Mouse (Mus musculus): ENCODE data around the gene Zfp566.
"Not testable (repeated sequence)": the region's sequence is repeated elsewhere in the genome, so short reads cannot be mapped to it uniquely, and the experiment has no call there.

Zfp566 gene

DNA sequence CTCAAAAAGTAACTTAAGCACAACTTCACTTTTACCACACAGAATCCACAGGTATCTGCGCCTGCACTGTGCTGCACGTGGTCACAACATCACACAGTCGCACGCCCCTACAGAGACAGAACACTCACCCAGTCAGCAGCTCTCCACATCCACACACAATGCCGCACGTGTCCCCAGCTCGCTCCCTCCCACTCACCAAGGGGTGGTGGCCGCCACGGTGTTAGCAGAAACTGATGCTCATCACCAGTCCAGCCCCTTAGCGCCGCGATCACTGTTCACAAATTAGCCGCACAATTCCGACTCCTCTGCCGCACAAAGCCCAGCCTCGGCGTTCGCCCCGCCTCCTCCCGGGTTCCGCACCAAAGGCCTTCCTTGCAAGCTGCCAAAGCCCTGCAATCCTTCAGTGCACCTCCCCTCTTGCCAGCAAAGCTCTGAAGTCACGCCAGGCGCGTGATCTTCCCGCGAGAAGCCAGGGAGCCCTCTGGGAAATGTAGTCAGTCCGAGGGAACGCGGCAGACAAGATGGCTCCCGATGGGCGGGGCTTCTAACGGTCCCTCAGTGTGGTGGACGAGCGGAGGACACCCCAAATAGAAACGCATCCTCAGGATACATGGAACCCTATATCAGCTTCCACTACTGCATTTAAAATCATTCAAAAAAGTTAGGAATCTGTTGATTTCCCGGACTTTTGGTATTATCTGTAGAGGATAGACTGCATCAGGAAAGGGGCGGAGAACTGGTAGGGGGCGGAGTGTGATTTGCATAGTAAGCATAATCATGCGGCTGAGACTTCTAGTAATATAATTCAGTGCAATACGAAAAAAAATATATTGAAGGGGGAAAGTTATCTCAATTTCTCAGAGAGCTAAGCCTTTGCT lies at the start of gene Zfp566, which contains the start of gene Gm26920:
TSS of gene Zfp566 (minus strand) at position 436 of the 878 bp plus-strand sequence.
TSS of gene Gm26920 (minus strand) at position 319 of the 878 bp plus-strand sequence.
- DNase-seq (ENCODE audit: low spot score) = peak; percentile 96

DNA sequence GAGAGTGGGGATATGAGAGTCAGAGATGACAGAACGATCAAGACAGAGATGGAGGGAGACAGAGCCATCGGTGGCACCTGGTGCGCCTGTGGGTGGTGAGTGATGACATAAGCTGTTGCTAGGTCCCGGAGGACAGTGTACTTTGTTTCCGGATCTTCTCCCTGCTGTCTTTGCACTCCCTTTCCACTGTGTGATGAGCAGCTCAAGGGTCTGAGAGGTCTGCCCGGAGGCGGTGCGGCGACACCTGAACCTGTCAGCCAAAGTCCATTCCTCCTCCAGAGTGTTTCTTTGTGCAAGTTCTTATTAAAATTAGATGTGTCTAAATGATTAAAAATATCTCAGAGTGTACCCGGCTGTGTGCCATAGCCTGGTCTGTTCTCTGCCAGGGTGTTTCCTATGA lies 46.5 kb upstream of the Zfp566 start:
- no peak for DNase-seq (ENCODE audit: low spot score)

DNA sequence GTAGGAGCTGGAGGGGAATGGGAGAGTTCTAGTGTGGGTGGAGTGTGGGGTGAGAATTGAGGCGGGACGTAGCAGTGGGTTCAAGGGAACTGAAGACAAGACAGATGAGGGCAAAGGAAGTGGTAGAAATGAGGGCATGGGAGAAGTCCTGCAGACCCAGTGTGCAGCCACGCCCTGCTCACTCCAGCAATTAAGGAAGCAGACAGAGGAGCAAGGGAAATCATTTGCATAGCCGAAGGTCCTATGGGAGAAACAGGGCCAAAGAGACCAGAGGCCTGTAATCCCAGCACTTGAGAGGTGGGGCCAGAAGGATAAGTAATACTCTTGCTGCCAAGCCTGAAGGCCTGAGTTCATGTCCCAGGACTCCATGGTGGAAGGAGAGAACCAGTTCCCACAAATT lies 42.1 kb upstream of the Zfp566 start:
- no peak for DNase-seq (ENCODE audit: low spot score)

DNA sequence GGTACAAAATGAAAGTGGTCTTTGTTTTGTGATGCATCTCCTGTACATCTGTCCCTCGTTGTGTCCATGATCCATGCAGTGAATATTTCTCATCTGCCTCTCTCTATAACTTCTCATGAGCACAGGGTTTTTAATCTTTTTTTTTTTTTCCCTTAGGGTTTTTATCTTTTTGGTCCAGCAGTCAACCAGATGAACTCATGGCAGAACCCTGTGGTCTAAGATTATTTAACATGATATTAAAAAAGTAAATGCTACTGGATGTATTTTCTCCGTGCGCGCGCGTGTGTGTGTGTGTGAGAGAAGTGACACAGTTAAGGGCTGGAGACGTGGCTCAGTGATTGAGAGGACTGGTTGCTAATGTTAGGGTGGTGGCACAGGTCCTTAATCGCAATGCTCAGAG lies 39.6 kb upstream of the Zfp566 start:
- no peak for DNase-seq (ENCODE audit: low spot score)

DNA sequence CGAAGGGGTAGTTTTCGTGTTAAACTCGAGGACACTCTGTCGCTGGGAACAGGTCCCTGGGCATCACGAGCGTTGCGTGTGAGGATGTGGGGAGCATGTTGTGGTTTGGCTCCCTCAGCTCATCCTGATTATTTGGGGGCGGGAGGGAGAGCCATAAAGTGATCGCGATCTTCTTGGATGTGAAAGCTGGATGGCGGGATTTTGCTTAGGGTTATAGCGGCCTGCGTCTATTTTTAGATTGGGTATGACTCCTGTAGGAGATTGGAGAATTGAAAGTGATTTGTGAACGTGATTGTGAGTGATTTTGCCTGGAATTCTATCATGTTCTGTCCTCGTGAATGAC lies 31.8 kb upstream of the Zfp566 start:
- DNase-seq (ENCODE audit: low spot score) = no peak

DNA sequence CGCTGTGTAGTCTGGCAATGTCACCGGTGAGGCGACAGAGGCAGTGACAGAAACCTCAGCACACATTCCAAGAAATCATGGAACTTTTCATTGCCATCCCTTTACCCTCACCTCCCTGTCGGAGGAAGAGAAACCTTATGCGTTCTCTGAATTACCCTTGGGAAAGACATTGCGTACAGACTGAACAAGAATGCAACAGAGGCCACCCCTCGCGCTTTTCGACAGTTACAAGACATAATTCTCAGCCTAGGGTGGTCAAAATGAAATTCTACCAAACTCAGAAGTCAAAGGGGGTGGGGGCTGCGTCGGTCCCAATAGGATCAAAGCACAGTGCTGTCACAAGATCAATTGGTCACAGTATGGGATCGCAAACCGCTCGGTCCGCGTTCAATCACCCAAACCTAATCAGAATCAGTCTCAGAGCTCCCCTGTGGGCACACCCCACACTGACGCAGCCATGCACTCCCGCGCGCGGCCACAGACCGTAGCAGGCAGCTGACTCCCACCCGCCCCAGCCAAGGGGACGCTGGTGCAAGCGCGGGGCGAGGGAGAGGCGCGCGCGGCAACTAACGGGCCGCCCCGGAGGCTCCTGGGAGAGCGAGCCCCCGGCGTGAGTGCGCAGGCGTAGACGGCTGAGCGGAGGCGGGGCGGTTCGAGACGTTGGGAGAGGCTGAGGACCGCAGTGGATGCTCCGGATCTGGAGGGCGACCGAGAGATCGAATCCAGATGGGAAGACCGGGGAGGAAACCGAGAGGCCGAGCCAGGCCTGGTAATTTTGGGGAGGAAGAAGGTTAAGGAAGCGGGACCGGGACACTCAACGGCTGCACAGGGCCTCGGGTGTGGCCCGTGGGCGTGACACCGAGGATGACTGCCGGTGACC lies 31.2 kb upstream of the Zfp566 start, which contains the start of gene Zfp382:
TSS of gene Zfp382 (plus strand) at position 635 of the 880 bp plus-strand sequence.
- DNase-seq (ENCODE audit: low spot score) = peak; percentile 88

DNA sequence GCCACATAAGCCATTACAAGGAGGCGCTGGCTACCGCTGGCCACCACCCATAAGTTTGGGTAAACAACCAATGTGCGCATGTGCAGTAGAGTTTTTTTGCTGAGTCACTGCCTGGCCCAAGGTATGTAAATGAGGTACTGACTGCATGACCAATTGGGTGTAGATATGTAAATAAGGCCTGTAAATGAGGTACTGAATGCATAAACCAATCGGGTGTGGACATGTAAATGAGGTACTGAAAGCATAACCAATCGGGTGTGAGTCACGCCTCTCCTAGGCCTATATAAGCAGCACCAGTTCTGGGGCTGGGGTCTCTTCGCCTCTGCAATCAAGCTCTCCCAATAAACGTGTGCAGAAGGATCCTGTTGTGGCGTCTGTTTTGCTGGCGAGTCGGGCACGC lies 27.6 kb upstream of the Zfp566 start:
- DNase-seq (ENCODE audit: low spot score) = not testable (repeated sequence)

DNA sequence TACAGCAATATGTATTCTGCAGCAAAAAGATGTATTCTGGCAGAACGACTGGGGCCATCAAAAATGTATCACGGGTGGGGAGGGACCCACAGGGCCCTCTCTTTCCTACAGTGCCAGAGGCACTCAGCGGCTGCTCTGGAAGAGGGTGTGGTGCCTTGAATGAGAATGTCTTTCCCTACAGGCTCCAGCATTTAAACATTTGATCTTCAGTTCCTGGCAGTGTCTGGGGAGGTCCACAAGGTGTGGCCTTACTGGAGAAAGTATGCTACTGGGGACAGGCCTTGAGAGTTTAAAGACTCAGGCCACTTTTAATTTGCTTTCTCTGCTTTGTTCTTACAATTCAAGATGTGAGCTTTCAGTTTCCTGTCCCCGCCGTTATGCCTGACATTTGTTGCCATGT lies 25.7 kb upstream of the Zfp566 start:
- DNase-seq (ENCODE audit: low spot score) = no peak

DNA sequence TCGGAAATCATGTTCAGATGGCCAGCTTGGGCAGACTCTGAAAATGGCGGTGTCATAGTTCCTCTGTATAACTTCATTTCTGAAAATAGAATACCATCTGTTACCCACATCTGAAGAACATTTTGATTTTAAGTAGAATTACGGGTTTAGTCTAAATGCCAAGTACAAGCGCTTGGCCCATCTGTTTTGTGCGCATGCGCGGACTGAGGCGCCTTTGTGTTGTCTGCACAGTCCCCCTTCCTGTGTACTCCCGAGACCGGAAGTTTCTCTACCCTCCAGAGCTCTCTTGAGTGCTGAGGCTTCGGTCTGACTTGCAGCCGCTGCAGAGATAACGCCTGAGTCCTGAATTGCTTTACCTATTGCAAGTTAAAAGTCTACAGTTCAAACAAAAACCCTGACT lies 9.0 kb upstream of the Zfp566 start:
- DNase-seq (ENCODE audit: low spot score) = no peak

DNA sequence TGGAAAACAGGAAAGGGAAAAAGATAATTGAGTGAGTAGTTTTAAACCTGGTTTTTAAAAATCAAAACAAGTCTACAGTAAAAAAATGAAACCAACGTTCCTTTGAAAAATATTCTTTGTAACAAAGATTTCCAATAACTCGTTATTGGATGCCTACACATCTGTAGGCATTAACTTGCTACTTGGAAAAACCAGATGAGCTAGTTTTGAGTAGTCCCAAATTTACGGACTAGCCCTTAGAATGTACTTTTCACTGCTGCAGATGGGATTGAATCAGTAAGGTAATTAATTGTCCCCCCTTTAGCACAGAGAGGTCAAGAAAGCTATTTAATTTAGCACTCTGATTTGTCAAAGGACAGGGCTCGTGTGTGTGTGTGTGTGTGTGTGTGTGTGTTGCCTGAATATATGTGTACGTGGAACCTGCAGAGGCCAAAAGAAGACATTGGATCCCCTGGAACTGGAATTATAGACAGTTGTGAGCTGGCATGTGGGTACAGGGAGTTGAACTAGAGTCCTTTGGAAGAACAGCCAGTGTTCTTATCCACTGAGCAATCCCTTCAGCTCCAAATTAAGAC lies 5.3 kb upstream of the Zfp566 start:
- no peak for DNase-seq (ENCODE audit: low spot score)

DNA sequence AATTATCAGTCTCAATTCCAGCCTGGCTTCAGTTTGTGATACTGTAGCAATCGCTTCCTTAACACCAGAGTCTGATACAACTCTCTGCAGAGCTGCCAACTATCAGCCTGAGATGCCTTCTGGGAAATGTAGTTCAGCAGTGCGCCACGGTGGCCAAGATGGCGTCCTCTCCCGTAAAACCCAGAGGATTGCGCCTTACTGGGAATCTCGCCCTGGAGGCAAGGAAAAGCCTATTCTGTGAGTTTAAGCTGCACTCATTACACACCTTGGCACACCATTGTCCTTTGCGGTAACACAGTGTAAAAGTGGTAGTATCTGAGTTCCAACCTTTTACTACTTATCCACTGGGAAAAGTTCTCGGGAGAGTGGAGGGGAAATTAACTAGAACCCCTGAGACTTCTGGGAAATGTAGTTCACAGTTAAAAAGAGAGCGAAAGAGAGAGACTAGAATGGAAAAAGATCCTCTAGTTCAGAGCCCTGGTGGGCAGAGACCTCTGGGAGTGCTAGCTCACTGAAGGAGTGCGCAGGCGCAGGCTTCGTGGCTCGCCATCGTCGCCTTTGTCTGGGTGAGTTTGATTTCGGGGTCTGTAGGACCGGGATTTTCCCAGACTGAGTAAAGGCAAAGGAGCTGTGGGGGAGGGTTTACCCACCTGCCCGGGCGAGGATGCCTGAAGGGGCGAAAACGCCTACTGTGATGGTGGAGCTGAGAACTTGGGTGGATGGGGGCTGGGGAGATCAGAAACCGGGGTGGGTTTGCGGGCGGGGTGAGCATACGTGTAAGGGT lies 4.5 kb upstream of the Zfp566 start, which contains the start of gene Zfp260:
TSS of gene Zfp260 (plus strand) at position 132 of the 784 bp plus-strand sequence.
- DNase-seq (ENCODE audit: low spot score) = peak; percentile 88

DNA sequence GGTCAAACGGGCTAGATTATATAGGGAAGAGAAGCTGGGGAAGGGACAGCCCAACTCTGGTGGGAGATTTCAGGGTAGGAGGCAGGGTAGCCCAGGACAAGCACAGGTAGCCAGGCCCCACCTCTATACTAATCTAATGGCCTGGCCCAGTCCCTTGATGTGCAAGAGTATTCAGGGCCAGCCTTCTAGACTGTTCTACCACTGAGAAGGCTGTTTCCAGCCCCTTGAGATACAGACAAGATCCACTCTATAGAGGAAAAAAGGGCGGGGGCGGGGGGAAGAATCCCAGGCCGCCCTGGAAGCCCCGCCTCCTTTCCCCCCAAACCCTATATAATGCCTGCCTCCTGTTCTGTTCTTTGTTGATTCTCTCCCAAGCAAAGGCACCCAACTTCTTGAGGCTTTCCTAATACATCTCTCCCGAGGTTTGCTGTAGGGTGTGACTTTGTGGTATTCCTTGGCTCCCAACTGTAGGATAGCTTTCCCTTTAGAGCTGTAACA lies 3.6 kb upstream of the Zfp566 start:
- DNase-seq (ENCODE audit: low spot score) = no peak

DNA sequence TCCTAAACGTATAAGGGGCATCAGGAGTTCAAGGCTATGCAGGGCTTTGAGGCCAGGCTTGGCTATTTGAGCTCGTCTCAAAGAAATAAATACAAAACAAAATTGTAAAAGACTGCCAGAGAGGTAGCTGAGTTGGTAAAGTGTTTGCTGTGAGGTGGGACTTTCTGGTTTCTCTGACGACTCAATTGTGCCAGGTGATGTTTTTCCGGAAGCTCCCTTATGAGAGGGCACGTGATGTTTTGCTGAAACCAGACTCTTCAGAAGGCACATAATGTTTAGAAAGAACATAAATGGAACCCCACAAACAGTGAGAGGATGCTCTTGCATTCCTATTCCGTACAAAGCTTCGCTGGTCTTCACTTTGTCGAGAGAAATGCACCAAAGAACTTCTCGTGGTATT lies 2.3 kb upstream of the Zfp566 start:
- no peak for DNase-seq (ENCODE audit: low spot score)

DNA sequence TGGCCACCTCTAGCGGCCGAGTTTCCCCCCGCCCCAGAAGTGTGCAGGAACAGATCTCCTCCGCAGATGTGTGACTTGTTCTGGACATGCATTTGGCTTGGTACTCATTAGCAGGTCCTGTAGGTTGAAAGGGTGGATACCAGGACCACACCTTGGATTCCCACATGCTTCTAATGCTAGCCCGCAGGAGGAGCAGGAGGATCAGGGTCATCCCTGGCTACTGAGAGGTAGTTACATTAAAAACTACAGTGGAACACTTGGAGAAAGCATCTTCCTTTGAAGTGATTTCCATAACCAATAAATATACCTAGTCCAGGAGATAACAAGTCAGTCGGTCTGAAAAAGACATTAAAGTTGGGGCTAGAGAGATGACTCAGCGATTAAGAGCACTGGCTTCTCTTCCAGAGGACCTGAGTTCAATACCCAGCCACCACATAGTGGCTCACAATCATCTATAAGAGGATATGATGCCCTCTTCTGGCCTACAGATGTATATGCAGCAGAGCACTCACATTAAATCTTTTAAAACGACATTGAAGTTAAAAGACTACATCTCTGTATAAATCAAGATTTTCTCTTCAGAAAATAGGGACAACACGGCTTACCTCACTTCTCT lies 751 bp upstream of the Zfp566 start:
- no peak for DNase-seq (ENCODE audit: low spot score)

DNA sequence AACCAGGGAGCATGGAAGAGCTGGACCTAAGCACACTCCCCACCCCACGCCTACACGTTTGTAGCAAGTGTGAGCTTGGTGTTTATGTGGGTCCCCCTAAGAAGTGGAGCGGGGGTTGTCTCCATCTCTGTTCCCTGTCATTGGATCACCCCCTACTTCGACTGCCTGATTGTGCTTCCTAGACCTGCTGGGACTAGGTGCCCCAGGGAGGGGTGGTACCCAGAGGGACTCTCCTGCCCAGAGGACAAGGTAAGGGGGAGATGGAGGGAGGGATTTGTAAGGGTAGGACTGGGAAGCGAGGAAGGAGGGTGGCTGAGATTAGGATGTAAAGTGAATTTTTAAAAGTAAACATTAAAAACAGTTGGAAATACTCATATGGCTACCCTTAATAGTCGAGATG lies 922 bp downstream of the Zfp566 start:
- no peak for DNase-seq (ENCODE audit: low spot score)

DNA sequence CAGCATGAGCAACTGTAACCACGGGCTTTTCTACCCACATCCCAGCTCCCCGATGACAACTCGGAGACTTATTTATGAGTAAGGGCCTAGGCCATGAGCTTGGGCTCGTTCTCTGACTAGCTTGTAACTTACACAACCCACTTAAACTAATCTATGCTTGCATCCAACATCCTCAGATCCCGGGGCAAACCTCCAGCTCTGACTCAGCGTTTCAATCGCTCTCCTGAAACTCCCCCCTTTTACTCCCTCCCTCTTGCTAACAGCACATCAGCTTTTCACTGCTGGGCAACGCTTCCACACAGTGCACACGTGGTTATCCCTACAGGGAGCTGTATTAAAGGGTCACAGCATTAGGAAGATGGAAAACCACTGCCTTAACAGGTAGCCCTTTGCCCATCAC lies 3.8 kb downstream of the Zfp566 start:
- peak; percentile 12 for DNase-seq (ENCODE audit: low spot score)

DNA sequence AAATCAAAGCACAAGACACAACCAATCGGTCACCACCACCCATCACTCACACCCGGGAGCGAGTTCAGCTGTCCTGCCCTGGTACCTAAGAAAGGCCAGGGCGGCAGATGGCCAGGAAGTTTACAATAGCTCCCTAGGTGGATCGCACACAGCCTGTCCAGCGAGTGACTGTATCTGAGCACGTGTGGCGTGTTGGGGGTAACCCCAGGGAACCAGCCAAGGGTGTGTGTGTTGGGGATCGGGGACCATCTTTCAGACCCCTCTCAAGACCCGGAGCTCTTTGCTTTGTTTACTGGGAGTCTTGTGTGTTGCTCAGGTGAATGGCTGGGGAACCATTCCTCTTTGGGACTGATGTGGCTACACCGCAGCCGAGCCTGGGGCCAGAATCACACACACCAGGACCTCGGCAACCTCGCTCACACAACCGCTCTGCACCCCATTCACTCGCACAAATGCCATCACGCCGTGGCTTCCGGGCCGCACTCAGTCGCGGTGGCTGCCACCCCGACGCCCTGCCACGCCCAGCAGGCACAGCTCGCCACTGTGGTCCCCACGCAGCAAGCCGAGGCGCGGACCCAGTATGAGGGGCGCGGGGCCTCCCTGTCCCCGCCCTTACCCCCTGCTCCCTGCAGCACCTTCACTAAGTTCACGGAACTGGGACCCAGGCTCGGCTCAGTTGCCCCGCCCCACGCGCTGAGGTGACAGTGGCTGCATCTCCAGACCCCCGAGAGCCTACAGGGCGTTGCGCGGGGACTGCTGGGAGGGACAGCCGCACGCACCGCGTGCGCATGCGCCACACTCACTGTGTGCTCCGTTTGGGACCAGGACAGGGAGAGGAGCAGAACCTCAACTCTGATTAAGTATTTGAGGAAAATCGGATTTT lies 17.9 kb downstream of the Zfp566 start, which contains the start of gene Zfp82:
TSS of gene Zfp82 (minus strand) at position 755 of the 883 bp plus-strand sequence.
- peak; percentile 79 for DNase-seq (ENCODE audit: low spot score)

DNA sequence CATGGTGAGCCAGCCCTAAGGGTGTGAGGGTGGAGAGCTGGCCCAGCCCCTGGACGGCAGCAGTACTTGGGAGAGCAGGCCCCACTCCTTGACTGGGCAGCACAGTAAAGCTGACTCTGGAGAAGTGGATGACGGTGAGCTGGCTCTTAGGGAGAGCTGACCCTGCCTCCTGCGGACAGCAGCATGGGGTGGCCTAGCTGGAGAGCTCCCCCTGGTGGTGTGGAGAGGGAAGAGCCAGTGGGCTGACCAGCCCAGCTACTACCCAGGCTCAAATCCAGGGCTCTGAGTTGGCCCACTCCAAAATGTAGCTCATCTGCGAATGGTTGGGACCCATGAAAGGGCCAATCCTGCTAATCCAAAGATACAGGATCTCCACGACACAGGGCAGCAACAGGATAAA lies 25.7 kb downstream of the Zfp566 start:
- DNase-seq (ENCODE audit: low spot score) = no peak

DNA sequence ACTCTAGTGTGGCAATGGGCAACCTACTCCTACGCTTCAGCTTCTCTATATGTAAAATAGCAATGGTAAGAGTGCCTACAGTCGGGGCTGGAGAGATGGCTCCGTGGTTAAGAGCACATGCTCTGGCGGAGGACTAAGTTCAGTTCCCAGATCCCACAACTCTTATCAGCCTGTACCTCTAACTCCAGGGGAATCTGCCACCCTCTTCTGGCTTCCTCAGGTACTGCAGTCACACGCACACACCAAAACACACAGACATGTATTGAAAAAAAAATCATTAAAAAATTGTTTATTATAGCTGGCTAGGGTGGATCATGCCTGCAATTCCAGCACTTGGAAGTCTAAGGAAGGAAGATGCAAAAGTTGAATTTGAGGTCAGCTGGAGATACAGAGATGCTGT lies 27.8 kb downstream of the Zfp566 start:
- no peak for DNase-seq (ENCODE audit: low spot score)

DNA sequence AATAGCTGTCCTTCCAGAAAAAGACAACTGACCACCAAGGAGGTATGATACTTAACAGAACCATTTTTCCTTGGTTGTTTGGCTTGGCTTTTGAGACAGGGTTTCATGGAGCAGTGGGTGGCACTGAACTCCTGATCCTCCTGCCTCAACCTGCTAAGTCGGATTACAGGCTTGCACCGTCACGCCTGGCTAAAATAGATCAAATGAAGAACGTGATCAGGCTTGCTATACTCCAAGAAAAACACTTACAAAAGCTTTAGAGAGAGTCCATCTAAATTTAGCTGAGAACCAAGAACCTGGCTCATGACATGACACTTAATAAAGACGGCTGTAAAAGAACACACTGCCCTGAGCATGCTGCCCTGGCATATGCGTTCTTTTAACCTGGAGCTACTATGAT lies 30.0 kb downstream of the Zfp566 start:
- no peak for DNase-seq (ENCODE audit: low spot score)

Measured in urinary bladder, postnatal 14 days (tissue).